Mouse (Mus musculus) neural tube, embryonic 15.5 days (tissue): ENCODE measurements at regions not wholly inside any gene's neighbourhood (a gene's known extent, or its start where the extent isn't known, plus 50 kb on each side); places are given as distances from the start of the nearest gene placed in this dataset.

Experiments
- ATAC-seq: fragments of 200-750 bp; cut with Nextera tagmentation; 2 replicates; pipeline ENCODE4 v1.8.0; 2017; ENCODE audit warnings: mild to moderate bottlenecking, moderate TSS enrichment, moderate library complexity; ENCODE audit not compliant: low FRiP score
- H3K27ac ChIP-seq: fragments of 300-500 bp; sonication (generic); replicated peaks from 2 replicates; pipeline ENCODE4 v1.5.1; 2015; ENCODE audit warnings: mild to moderate bottlenecking, inconsistent platforms
- H3K27me3 ChIP-seq: fragments of 300-500 bp; sonication (generic); replicated peaks from 2 replicates; pipeline ENCODE4 v1.6.1; 2015; ENCODE audit warnings: inconsistent platforms
- H3K36me3 ChIP-seq: fragments of 300-500 bp; sonication (generic); 2 replicates; pipeline ENCODE4 v1.6.1; 2015; ENCODE audit warnings: inconsistent platforms
- H3K4me1 ChIP-seq: fragments of 300-500 bp; sonication (generic); 2 replicates; pipeline ENCODE4 v1.6.1; 2015; ENCODE audit warnings: inconsistent platforms
- H3K4me2 ChIP-seq: fragments of 300-500 bp; sonication (generic); 2 replicates; pipeline ENCODE4 v1.6.1; 2015; ENCODE audit warnings: inconsistent platforms, mild to moderate bottlenecking, moderate library complexity
- H3K4me3 ChIP-seq: fragments of 300-500 bp; sonication (generic); replicated peaks from 2 replicates; pipeline ENCODE4 v1.5.1; 2015; ENCODE audit warnings: mild to moderate bottlenecking, inconsistent platforms
- H3K9ac ChIP-seq: fragments of 300-500 bp; sonication (generic); replicated peaks from 2 replicates; pipeline ENCODE4 v1.6.1; 2015; ENCODE audit warnings: mild to moderate bottlenecking, inconsistent platforms
- H3K9me3 ChIP-seq: fragments of 300-500 bp; sonication (generic); replicated peaks from 2 replicates; pipeline ENCODE4 v1.6.1; 2016; ENCODE audit warnings: inconsistent platforms
- WGBS: fragments of 180-500 bp; shearing (Covaris S2); methylation state at CpG from one replicate; pipeline ENCODE4 v1.1.7; 2015; ENCODE audit warnings: mixed read lengths; 5-methylcytosine and 5-hydroxymethylcytosine counted together

DNA sequence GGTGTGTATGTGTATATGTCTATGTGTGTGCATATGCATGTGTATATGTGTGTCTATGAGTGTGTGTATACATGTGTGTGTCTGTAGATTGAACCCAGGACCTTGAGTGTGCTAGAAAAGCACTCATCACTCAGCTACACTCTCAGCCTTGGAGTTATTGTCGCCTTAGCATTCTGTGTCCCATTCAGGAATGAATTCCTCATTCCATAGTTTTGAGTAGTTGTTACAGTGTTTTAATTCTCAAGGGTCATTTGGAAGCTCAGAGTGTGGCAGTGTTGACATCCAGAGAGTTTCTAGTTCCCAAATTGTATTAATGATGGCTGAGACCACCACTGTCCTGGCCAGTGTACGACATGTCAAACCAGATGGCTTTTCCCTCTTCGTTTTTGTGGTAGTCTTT, 53.4 kb upstream of the Gm9887 start:
- ATAC-seq: no peak
- Histone ChIP-seq H3K9ac (no peak overlapping the region), H3K4me1 (no peaks in the 10 kb centered on the region), H3K9me3 (no peaks in the 10 kb centered on the region), H3K27me3 (no peaks in the 10 kb centered on the region), H3K36me3 (no peaks in the 10 kb centered on the region), H3K4me2 (no peak overlapping the region), H3K4me3 (no peak overlapping the region), H3K27ac (no peak overlapping the region)
- 89% methylated on average over 3 of the region's 3 CpGs for WGBS

DNA sequence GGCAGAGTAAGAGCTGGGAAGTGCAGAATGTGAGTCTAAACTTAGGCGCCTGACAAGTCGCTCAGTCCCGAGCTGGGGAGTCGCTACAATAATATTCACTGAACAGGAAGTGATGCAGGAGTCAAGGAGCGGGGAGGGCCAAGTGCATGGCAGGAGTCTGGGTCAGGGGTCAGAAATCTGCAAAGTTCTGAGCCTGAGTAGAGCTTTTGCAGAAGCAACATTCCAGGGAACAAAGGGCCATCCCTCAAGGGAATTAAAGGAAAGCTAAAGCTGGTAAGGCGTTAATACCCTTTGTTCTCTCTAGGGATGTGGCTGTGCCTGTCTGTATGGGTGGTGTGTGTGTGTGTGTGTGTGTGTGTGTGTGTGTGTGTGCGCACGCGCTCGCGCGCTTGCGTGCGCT, 52.7 kb upstream of the Gm9887 start:
- 61% methylated on average over 14 of the region's 14 CpGs for WGBS
- H3K27ac ChIP-seq: no peak overlapping the region
- no peak for ATAC-seq

More for the DNA sequence above, 52.7 kb upstream of the Gm9887 start:
- Histone ChIP-seq H3K9ac (no peak overlapping the region), H3K9me3 (no peaks in the 10 kb centered on the region), H3K4me2 (no peak overlapping the region), H3K36me3 (no peaks in the 10 kb centered on the region), H3K4me3 (no peak overlapping the region), H3K4me1 (no peaks in the 10 kb centered on the region), H3K27me3 (no peaks in the 10 kb centered on the region)
